8 mouse cellular contexts compared by ENCODE assay signal in the genomic region with DNA sequence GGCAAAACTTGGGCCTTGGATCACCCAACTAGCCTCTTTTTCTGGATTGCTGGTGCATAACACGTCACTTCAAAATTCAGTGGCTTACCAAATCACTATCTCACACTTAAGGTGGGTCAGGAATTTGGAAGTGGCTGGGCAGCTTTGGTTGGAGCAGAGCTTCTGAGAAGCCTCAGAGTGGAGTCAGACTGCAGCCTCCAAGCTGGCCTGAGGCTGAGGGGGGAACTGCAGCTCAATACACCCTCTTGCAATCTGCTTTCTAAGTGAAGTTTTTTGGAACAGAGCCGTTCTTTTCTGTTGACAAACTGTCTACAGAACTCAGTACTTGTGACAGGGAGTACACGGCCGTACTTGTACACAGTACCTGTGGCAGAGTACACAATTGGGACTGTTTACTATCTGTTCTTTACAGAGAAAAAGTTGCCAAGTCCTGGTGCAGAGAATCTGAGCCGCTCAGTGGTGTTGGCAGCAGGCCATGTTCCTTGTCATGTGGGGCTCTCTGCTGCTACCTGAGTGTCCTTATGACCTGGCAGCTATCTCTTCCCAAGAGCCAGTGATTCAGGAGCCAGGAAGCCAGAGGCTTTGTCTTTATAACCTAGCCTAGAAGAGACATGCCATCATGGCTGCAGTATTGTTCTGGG.
A peak's percentile ranks its signal among the peaks of the same experiment; 100 is the strongest.
DNase-seq lines count a peak whose midpoint lies in the region; ATAC-seq and TF ChIP-seq lines count a peak whose summit lies in the region.

No protein-coding gene starts in this region.

- DNase-seq in hindbrain, postnatal 0 days (ENCODE audit: low spot score): peak; percentile 41
- DNase-seq in hindbrain, embryonic 14.5 days (ENCODE audit: low spot score): no peak
- peak; percentile 83 to 84 for DNase-seq in cerebellum, postnatal 10 days
- DNase-seq in heart, postnatal 4 days: peak; percentile 85
- DNase-seq in lung, postnatal 14 days: peak; percentile 73
- no peak for DNase-seq in retina, embryonic 14.5 days (ENCODE audit: low spot score)
- DNase-seq in thymus, postnatal 4 days: no peak

- H3K4me1 ChIP-seq in hindbrain, postnatal 0 days (ENCODE audit: insufficient read depth, low read length): no peaks in the 10 kb centered on the region
- no peaks in the 10 kb centered on the region; the same call in 1 of the 2 replicates for H3K4me1 ChIP-seq in hindbrain, embryonic 14.5 days (replicated peaks; ENCODE audit: control insufficient read depth, insufficient read depth, low read length)

- H3K9ac ChIP-seq in hindbrain, postnatal 0 days (replicated peaks; ENCODE audit: low read length): no peak overlapping the region
- H3K9ac ChIP-seq in hindbrain, embryonic 14.5 days: no peak overlapping the region

- H3K27me3 ChIP-seq in hindbrain, postnatal 0 days (ENCODE audit: insufficient read depth, low read length): no peaks in the 10 kb centered on the region
- no peaks in the 10 kb centered on the region for H3K27me3 ChIP-seq in hindbrain, embryonic 14.5 days (ENCODE audit: control insufficient read depth, insufficient read depth, low read length)

- TF ChIP-seq CTCF in hindbrain, postnatal 0 days (IDR thresholded peaks at IDR 0.05; ENCODE audit: low read depth): peak; percentile 27; the same call in 1 of the 2 replicates

- H3K36me3 ChIP-seq in hindbrain, postnatal 0 days (ENCODE audit: insufficient read depth, low read length): no peaks in the 10 kb centered on the region; the same call in 1 of the 2 replicates
- H3K36me3 ChIP-seq in hindbrain, embryonic 14.5 days (replicated peaks; ENCODE audit: control insufficient read depth, insufficient read depth): peaks cover 12% of the 10 kb centered on the region; the same call in 1 of the 2 replicates

- no peak overlapping the region for H3K4me2 ChIP-seq in hindbrain, postnatal 0 days (ENCODE audit: low read depth, low read length)
- H3K4me2 ChIP-seq in hindbrain, embryonic 14.5 days (replicated peaks): no peak overlapping the region

- 73% methylated on average over 5 of the region's 5 CpGs for WGBS in hindbrain, postnatal 0 days
- WGBS in hindbrain, embryonic 14.5 days: 83% methylated on average over 5 of the region's 5 CpGs

- no peak overlapping the region for H3K27ac ChIP-seq in hindbrain, postnatal 0 days
- H3K27ac ChIP-seq in hindbrain, embryonic 14.5 days: no peak overlapping the region

- ATAC-seq in hindbrain, postnatal 0 days: no peak
- no peak for ATAC-seq in hindbrain, embryonic 14.5 days (ENCODE audit: low FRiP score)
- no peak for ATAC-seq in activated CD4-positive, CD25-positive, alpha-beta regulatory T cell, adult 4 months

- H3K4me3 ChIP-seq in hindbrain, postnatal 0 days (ENCODE audit: low read length): no peak overlapping the region
- no peak overlapping the region for H3K4me3 ChIP-seq in hindbrain, embryonic 14.5 days (replicated peaks; ENCODE audit: low read length)

- H3K9me3 ChIP-seq in hindbrain, postnatal 0 days (ENCODE audit: low read length): no peaks in the 10 kb centered on the region
- no peaks in the 10 kb centered on the region for H3K9me3 ChIP-seq in hindbrain, embryonic 14.5 days (ENCODE audit: control insufficient read depth, low read length)

Comparison
In these comparisons a context has a peak if more than half of its experiments do, and no peak if none do; other contexts are left out.
1. DNase-seq: peak in hindbrain, postnatal 0 days (single experiment), cerebellum, postnatal 10 days (2 of 2), heart, postnatal 4 days (single experiment) and lung, postnatal 14 days (single experiment); none in hindbrain, embryonic 14.5 days (single experiment), retina, embryonic 14.5 days (single experiment) and thymus, postnatal 4 days (single experiment).